Mouse (Mus musculus): ENCODE measurements around the gene Grtp1.
"Not testable (repeated sequence)": the region's sequence is repeated elsewhere in the genome, so short reads cannot be mapped to it uniquely, and the experiment has no call there.

Gene Grtp1

DNA sequence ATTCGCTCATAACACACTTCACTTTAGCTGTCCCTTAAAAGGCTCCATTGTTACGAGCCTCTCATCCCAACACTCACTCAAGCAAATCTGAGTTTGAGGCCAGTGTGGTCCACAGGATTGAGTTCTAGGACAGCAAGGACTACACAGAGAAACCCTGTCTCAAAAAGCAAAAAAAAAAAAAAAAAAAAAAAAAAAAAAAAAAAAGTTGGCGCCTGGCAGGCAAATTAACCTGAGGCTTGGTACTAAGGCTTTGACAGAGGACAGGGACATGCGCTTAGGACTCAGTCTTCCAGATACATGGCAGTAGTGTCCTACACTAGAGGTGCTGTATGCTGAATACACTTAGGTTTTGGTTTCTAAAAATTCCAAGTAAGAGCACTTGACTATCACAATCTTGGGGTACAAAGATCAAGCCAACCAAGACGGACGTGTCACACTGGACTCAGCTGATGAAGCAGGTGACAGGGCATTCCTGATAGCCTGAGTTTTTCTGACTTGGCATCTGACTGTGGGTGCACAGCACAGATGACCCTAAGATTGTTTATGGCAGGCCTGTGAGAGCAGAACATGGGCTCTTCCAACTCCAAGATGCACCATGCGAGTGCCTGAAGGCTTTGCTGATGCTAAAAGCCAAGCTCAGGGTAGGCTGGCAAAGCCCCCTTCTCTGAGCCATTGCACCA is 23.1 kb downstream of the Grtp1 start:
- intact Hi-C loops (cut with DNase I): no loop called here

DNA sequence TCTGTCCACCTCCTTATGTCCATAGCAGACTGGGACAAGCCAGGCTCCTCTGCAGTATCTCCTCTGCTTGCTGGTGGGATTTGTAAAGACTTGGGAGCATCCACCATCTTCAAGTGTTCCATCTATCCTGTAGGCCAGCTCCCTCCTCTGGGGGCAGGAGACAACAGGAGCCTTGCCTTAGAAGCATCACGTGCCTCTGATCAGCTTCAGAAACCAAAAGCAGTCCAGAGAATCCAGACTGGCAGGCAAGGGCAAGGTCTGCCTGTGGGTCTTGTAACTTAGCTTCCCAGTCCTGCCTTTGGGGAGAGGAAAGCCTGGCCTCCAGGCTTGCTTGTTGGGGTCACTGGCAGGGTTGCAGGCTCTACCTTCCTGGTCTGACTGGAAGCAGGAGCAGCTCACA is 24.8 kb downstream of the Grtp1 start:
- intact Hi-C loops (cut with DNase I): no loop called here

DNA sequence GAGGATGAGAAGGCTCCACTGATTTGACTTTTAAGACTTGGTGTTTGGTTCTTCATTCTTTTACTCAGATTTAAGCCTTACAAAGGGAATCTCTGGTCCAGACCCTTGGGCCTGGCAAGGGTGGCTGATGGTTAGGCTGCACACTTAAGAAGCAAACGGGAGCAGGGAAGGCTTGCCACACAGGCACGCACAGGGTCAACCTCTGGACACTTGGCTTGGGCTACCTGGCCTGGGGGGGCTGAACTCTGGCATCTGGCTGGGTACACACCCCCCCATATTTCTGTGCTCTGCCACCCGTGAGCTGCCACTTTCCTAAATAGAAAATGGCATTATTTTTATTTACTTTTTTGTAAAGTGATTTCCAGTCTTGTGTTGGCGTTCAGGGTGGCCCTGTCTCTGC is 25.6 kb downstream of the Grtp1 start:
- intact Hi-C loops (cut with DNase I): no loop called here

DNA sequence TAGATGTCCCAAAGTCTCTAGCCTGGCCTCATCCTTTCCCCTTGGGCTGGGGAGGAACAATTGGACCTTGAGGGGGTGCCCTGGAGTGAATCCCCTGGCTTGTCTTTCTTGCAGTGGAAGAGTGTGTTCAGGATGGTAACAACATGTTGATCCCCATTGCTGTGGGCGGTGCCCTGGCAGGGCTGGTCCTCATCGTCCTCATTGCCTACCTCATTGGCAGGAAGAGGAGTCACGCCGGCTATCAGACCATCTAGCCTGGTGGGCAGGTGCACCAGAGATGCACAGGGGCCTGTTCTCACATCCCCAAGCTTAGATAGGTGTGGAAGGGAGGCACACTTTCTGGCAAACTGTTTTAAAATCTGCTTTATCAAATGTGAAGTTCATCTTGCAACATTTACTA is 26.1 kb downstream of the Grtp1 start:
- intact Hi-C loops (cut with DNase I): no loop called here

DNA sequence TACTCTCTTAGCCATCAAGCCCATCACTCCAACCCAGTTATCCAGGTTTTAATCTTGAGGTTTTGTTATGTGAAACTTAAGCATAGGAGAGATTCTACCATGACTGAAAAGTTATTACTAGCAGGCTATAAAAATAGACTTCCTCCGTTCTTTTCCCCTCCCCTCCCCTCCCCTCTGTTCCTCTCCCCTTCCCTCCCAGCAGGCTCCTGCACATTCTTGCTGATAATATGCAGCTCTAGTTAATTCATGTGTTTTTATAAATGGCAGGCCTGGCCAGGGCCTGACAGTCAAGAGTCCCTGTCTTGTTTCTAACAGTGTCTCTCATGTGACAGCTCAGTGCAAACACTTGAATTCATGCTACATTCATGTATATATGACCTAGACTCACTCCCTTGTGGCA is 29.9 kb downstream of the Grtp1 start:
- intact Hi-C loops (cut with DNase I): no loop called here

DNA sequence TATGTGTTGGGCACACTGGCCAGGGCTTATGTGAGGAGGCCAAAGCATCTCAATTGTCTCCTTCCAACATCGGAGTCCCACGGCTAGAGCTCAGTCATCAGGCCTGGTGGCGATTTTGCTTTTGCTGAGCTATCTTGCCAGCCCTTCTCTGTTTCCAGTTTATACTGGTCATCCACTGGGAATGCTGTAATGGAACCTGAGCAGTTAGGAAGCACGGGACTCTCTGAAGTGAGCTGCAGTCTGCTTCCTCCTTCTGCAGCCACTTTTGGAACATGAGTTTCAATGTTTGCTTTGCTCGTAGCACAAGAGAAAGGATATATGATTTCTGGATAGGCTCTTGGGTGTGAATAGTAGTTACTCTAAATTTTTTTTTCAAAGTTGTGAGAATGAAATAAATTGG is 36.1 kb downstream of the Grtp1 start:
- intact Hi-C loops (cut with DNase I): loop anchor here (5.0 kb wide), 1 partner anchor 43 kb away; no protein-coding TSS in a partner anchor

DNA sequence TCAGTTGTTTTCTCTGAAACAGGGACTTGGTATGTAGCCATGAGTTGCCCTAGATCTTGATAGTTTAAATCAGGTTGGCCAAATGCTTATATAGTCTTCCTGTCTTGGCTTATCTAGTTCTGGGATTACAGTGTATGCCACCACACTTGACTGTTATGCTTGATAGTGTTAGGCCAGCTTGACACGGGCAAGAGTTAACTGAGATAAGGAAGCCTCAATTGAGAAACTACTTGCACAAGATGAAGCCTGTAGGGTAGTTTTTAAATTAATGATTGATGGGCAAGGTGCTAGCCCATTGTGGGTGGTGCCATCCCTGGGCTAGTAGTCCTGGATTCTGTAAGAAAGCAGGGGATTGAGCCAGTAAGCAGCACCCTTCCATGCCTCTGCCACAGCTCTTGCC is 36.9 kb downstream of the Grtp1 start:
- intact Hi-C loops (cut with DNase I): loop anchor here (5.0 kb wide), 1 partner anchor 44 kb away; no protein-coding TSS in a partner anchor

DNA sequence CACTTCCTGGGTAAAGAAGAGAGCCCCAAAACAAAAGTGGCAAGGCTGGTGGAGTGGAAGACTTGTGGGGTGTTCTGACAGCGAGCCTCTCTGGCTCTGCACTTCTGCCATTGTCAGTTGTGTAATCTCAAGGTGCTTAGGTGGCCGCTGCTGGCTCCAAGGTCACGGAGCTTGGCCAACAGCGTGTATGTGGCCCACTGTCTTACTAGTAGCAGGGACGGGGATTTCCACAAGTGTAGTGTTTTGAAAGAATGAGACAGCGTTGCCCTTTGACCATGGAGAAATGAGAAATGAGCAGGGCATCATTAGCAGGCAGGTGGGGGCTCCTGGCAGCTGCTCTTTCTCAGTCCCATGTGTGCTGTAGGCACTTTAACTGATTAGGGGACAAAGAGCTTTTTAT is 38.3 kb downstream of the Grtp1 start:
- intact Hi-C loops (cut with DNase I): loop anchor here (5.0 kb wide), 1 partner anchor 45 kb away; no protein-coding TSS in a partner anchor

DNA sequence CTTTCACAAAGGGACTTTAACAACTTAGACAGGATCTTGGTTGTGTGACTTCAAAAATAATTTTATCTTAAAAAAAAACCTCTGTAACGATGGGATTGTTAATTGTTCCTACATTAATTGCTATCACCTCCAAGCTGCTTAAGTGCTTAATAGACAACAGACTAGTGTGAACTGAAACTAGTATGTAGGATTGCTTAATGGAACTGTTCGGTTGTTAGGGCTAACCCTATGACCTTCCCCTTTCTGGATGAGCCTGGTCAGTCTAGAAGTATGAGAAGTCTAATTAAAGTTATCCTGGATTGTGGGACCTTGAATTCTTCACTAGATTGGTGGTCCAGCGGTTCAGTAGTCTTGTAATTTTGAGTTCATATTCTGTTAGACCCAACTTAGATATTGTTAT is 39.7 kb downstream of the Grtp1 start:
- intact Hi-C loops (cut with DNase I): loop anchor here (5.0 kb wide), 1 partner anchor 47 kb away; no protein-coding TSS in a partner anchor

DNA sequence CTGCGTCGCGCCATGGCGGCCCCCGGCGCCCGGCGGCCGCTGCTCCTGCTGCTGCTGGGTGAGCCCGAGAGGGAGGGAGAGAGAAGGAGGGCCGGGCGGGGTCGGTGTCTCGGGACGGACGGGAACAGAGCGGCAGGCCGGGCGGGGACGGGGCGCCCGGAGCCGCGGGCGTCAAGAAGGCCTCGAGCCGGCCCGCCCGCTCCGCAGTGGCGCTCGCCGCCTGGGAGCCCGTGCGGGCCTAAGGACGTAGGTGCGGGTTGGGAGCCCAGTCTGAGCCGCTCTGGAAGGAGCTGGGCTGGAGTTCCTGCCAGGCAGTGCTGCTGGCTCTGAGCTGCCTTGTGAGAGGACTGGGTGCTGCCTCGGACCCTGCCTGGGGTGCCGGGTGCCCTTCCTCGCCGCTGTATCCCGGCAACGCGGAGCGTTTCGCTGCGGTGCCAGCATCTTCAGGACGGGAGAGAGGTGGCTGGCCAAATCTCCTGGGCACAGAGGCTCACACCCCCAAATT is 41.0 kb downstream of the Grtp1 start:
- intact Hi-C loops (cut with DNase I): loop anchor here (10.0 kb wide), 1 partner anchor 125 kb away; the partner anchor contains the start of genes Dcun1d2 and Tmco3

DNA sequence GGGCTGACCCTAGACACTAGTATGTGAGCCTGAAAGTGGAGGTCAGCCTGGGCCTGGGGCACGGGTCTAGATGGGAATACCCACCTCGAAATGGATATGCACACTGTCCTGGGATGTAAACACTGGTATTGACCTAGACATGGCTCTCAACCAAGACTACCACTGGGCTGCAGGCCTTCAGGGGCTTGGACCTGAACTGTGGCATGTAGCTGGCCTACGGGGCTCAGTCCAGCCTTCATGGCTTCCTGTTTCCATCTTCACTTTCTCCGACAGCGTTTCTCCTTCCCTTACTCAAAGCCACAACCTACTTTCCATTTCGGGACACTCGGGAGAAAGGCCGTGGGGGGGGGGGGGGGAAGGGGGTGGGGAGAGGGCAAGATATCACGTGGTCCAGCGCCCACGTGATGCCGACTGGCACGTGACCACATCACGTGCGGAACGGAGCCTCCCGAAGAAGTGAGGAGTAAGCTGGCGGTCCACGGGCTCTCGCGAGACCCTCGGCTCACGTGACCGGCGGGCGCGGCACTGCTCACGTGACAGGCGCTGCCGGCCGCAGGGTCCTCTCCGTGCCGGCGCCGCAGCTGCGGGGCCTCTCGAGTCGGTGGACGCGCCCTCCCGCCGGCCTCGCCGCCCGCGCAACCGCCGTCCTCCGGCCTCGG is 41.6 kb downstream of the Grtp1 start, which contains the start of gene Lamp1:
Gene Lamp1, plus strand, starts transcription at position 444 of the 659 bp plus-strand sequence.
- intact Hi-C loops (cut with DNase I): loop anchor here (10.0 kb wide), 1 partner anchor 126 kb away; the partner anchor contains the start of genes Dcun1d2 and Tmco3

DNA sequence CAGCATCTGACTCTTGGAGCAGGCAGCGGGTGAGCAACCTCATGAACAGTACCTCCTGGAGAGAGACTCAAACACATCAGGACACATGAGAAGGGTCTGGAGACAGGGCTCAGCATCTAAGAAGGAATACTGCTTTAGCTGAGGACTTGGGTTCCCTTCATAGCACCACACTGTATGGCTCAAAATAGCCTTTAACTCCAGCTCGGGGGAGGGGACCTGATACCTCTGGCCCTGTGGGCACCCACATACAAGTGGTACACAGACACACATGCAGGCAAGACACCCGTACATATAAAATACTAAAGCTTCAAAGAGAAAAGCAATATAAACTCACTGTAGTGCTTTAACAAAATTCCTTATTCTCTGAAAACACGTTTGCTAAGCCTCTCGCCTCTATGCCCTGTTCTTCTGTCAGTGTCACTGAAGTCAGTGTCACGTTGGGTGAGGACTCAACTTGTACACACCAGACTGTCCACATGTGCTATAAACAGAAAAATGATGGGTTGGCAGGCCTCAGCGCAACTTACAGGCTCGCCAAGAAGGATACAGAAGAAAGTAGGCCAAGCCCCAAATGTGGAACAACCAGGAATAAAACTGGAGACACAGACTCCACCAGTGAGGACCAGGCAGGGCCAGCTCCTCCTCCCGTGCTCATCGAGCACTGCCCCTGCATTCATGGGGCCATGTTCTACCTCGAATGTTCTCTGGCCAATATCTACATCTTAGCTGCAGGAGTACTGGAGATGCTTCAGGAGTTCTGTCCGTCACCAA is 43.9 kb downstream of the Grtp1 start:
- intact Hi-C loops (cut with DNase I): loop anchor here (10.0 kb wide), 1 partner anchor 128 kb away; the partner anchor contains the start of genes Dcun1d2 and Tmco3

DNA sequence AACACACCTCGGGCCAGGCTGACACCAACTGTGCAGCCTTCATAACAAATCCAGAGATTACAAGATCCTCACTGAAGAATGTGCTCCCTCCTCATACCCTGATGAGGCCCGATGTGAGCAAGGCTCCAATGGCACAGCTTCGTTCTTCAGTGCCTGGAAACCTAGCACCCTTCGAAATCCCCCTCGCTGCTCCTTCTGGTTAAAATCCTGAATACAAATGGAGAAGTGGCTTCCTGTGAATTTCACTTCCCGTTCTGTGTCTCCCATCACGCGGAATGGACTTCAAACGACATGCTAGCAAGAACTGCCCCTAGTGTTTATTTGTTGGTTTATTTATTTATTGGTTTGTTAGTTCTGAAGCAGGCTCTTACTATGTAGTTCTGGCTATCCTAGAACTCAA is 45.1 kb downstream of the Grtp1 start:
- intact Hi-C loops (cut with DNase I): loop anchor here (10.0 kb wide), 1 partner anchor 129 kb away; the partner anchor contains the start of genes Dcun1d2 and Tmco3

DNA sequence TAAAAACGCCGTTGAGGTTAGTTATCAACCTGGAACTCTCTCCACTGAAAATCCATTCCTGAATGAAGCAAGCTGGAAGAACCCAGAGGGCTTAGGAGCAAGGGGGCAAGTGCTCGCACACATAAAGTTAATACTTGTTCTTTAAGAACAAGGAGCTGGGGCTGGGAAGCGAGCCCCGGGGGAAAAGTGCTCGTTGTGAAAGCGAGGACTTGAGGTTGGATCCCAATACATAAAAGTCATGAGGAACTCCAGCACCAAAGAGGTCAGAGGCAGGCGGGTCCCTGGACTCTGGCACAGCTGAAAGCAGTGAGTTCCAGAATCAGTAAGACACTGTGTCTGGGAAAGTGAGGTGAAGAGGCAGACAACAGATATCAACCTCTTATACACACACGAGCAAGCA is 46.3 kb downstream of the Grtp1 start:
- intact Hi-C loops (cut with DNase I): loop anchor here (10.0 kb wide), 1 partner anchor 131 kb away; the partner anchor contains the start of genes Dcun1d2 and Tmco3

DNA sequence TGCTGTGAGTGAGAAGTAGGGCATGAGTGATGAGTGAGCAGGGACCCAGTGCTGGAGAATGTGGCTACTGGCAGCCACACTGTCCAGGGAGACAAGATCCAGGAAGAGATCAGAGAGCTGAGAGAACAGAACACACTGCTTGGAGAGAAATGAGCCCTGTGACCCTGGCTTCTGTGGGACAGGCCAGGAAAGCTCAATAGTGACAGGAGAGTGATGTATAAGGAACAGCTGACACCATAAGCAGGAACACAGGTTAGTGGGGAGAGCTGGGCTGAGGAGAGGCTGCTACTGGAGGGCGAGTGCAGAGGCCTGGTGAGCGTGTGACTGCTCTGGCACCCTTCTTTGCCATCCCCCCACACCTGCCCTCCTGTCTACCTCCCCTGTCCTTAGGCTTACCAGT is 49.5 kb downstream of the Grtp1 start:
- intact Hi-C loops (cut with DNase I): loop anchor here (10.0 kb wide), 1 partner anchor 134 kb away; the partner anchor contains the start of genes Dcun1d2 and Tmco3

DNA sequence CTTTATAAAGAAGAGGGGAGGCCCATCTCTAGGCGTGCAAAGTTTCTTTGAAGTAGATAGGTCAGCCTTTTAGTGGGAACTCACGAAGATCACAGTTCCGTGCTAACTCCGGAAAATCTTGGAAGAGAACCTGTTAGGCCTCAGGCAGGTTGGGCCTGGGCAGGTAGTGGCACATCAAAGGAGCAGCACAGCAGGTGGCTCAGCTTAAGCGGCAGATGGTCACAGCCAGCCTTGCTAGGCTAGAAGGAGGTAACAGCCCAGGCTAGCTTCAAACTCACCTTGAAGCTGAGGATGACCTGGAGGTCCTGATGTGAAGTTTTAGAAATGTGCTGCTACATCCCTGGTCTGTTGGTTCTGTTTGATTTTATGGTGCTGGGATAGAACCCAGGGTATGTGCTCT is 50.6 kb downstream of the Grtp1 start:
- intact Hi-C loops (cut with DNase I): loop anchor here (5.0 to 10.0 kb wide), 2 partner anchors 57 to 135 kb away; partner anchors contain the start of genes Dcun1d2 and Tmco3

DNA sequence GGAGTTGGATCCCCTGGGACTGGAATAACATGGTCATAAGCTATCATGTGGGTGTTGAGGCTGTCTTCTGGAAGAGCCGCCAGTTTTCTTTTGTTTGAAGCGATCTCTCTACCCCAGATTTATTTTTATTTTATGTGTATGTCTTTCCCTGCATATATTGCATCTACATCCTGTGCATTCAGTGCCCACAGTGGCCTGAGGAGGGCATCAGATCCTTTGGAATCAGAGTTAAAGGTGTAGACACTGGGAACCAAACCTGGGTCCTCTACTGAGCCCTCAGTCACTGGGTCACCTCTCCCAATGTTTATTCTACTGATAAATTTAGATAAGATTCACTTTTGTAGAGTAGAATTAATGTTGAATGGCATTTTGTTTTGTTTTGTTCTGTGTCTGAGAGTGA is 51.1 kb downstream of the Grtp1 start:
- intact Hi-C loops (cut with DNase I): loop anchor here (5.0 kb wide), 1 partner anchor 58 kb away; no protein-coding TSS in a partner anchor

DNA sequence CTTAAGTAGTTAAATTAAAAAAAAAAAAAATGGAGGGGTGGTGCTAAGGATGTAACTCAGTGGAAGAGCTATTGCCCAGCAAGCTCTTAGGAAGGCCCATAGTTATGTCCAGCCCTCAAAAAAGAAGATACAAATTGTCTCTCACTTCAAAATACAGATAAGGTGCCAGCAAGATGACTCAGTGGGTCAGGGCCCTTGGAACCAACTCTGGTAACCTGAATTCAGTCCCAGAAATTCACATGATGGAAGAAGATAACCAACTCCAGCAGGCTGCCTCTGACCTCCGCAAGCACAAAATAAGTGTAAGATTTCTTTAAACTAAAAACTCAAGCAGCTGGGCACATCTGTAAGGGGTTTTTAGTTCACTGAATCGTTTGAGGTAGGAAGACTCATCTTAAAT is 51.9 kb downstream of the Grtp1 start:
- intact Hi-C loops (cut with DNase I): loop anchor here (5.0 kb wide), 1 partner anchor 59 kb away; no protein-coding TSS in a partner anchor

DNA sequence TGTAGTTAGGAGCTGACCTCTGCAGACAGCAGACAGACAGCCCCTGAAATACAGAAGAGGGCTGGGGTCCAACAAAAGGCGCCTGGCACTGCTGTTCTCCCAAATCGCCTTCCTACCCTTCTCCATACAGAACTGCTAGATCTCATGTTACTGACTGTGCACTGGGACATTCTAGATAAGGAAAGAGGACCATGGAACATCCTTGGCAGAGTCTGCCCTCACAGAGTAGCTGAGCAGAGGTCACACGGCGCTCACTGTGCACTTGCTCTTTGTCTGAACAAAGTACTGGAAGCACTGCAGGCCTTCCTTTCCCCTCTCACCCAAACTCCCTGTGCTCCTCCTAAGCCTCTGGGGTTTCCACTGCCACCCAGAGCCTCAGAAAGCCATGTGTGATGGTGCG is 58.7 kb downstream of the Grtp1 start:
- intact Hi-C loops (cut with DNase I): no loop called here

DNA sequence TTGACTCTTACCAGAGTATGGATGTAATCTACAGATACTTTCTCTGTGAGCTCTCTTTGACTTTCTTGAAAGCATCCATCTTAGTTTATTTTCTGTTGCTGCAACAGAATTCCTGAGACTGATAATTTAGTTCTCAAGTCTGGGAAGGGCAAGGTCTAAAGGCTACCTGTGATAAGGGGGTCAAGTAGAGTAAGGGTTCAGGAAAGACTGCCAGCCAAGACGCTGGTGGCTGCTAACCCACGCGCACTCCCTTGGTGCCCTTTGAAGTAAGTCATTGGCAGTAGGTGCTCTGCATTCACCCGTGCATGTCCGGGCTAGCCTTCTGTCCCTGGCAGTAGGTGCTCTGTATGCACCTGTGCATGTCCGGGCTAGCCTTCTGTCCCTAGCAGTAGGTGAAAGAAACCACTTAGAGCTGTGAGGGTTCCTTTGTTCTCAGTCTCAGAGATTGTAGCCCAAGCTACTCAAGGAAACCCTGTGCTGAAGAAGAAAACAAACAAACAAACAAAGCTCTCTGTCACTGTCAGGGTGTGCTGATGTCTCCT is 60.7 kb downstream of the Grtp1 start:
- intact Hi-C loops (cut with DNase I): no loop called here

DNA sequence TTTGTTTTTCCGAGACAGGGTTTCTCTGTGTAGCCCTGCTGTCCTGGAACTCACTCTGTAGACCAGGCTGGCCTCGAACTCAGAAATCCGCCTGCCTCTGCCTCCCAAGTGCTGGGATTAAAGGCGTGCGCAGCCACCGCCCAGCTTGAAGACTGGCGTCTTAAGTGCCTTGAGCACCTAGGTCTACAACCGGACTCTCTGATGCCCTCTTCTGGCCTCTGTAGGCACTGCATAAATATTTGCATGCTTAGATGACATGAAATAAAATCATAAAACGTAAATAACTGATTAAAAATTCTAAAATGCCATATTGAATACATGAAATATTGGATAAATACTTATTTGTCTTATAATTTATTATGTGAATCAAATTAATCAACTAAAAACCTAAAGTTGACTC is 68.2 kb downstream of the Grtp1 start:
- intact Hi-C loops (cut with DNase I): not testable (repeated sequence)
